Mouse (Mus musculus) activated CD4-positive, CD25-positive, alpha-beta regulatory T cell, adult 4 months (primary cell): ENCODE measurements around the gene Map4k1. TPM values are rescaled to one million over a fixed set of nuclear protein-coding genes. Genes with fewer than 3 reads are reported as not detected.
A peak's percentile ranks its signal among the peaks of the same experiment; 100 is the strongest.

ENCODE experiments used
- ATAC-seq: one replicate; pipeline ENCODE4 v1.8.0; 2017
- polyA plus RNA-seq, 2 experiments: library from polyadenylated mRNA; unstranded; fragments of 100-300 nt; shearing (Covaris generic); gene quantifications; one replicate each; pipeline ENCODE4 v1.2.1; 2017

Map4k1 gene
- polyA plus RNA-seq, 2 experiments from 2014 or later, result 88.8 to 120 TPM

- peak; percentile 83 for ATAC-seq
Measured at GRCm38 (mm10) chr7:28982274-28983013, 594 bp downstream of the Map4k1 start.

GRCm38 (mm10) chr7:28983141-28983564 is 1.3 kb downstream of the Map4k1 start:
- ATAC-seq, result no peak

- no peak for ATAC-seq
Measured at GRCm38 (mm10) chr7:28983849-28984248, 2.0 kb downstream of the Map4k1 start.

- no peak for ATAC-seq
Measured at GRCm38 (mm10) chr7:28984452-28984851, 2.6 kb downstream of the Map4k1 start.

- ATAC-seq, result no peak
Measured at GRCm38 (mm10) chr7:28985207-28985606, 3.4 kb downstream of the Map4k1 start.

GRCm38 (mm10) chr7:28990766-28991273 is 9.0 kb downstream of the Map4k1 start:
- ATAC-seq, result no peak

GRCm38 (mm10) chr7:28991616-28992015 is 9.8 kb downstream of the Map4k1 start:
- ATAC-seq, result no peak

GRCm38 (mm10) chr7:28992997-28993396 is 11.1 kb downstream of the Map4k1 start:
- ATAC-seq, result no peak

- no peak for ATAC-seq
Measured at GRCm38 (mm10) chr7:28993402-28993801, 11.6 kb downstream of the Map4k1 start.

- ATAC-seq, result peak; percentile 83
Measured at GRCm38 (mm10) chr7:29000651-29001605, 19.1 kb downstream of the Map4k1 start.

- ATAC-seq, result no peak
Measured at GRCm38 (mm10) chr7:29007224-29008101, 25.6 kb downstream of the Map4k1 start.

GRCm38 (mm10) chr7:29008171-29008570 is 26.3 kb downstream of the Map4k1 start:
- no peak for ATAC-seq

- no peak for ATAC-seq
Measured at GRCm38 (mm10) chr7:29008714-29009113, 26.9 kb downstream of the Map4k1 start.

GRCm38 (mm10) chr7:29014984-29015383 is 33.1 kb downstream of the Map4k1 start:
- ATAC-seq, result no peak

- ATAC-seq, result no peak
Measured at GRCm38 (mm10) chr7:29016440-29016839, 34.6 kb downstream of the Map4k1 start.

- no peak for ATAC-seq
Measured at GRCm38 (mm10) chr7:29017222-29017621, 35.4 kb downstream of the Map4k1 start.

- ATAC-seq, result no peak
Measured at GRCm38 (mm10) chr7:29019447-29020220, 37.8 kb downstream of the Map4k1 start.

GRCm38 (mm10) chr7:29022479-29022878 is 40.6 kb downstream of the Map4k1 start:
- no peak for ATAC-seq

GRCm38 (mm10) chr7:29023514-29023913 is 41.7 kb downstream of the Map4k1 start:
- ATAC-seq, result no peak

- peak; percentile 88 for ATAC-seq
Measured at GRCm38 (mm10) chr7:29025566-29025965, 43.7 kb downstream of the Map4k1 start.

- peak; percentile 44 for ATAC-seq
Measured at GRCm38 (mm10) chr7:29026195-29026594, 44.3 kb downstream of the Map4k1 start.
